Mouse (Mus musculus) forebrain, embryonic 12.5 days (tissue): ENCODE data around the gene Gcgr. TPM values are rescaled to one million over a fixed set of nuclear protein-coding genes. Genes with fewer than 3 reads are reported as not detected.

ENCODE experiments used
- ATAC-seq: fragments of 200-750 bp; cut with Nextera tagmentation; 2 replicates; pipeline ENCODE4 v1.8.0; 2017; ENCODE audit warnings: moderate TSS enrichment; ENCODE audit not compliant: low FRiP score
- H3K27ac ChIP-seq: fragments of 300-500 bp; sonication (generic); 2 replicates; pipeline ENCODE4 v1.5.1; 2016; ENCODE audit warnings: mild to moderate bottlenecking
- H3K27me3 ChIP-seq: fragments of 300-500 bp; sonication (generic); 2 replicates; pipeline ENCODE4 v1.6.1; 2016; ENCODE audit warnings: mild to moderate bottlenecking
- H3K36me3 ChIP-seq: fragments of 300-500 bp; sonication (generic); replicated peaks from 2 replicates; pipeline ENCODE4 v1.6.1; 2016; ENCODE audit warnings: mild to moderate bottlenecking
- H3K4me1 ChIP-seq: fragments of 300-500 bp; sonication (generic); 2 replicates; pipeline ENCODE4 v1.6.1; 2016
- H3K4me2 ChIP-seq: fragments of 300-500 bp; sonication (generic); 2 replicates; pipeline ENCODE4 v1.6.1; 2016; ENCODE audit warnings: mild to moderate bottlenecking, moderate library complexity
- H3K4me3 ChIP-seq: fragments of 300-500 bp; sonication (generic); replicated peaks from 2 replicates; pipeline ENCODE4 v1.5.1; 2016; ENCODE audit warnings: mild to moderate bottlenecking
- H3K9ac ChIP-seq: fragments of 300-500 bp; sonication (generic); 2 replicates; pipeline ENCODE4 v1.6.1; 2016; ENCODE audit warnings: mild to moderate bottlenecking
- H3K9me3 ChIP-seq: fragments of 300-500 bp; sonication (generic); 2 replicates; pipeline ENCODE4 v1.6.1; 2016
- whole genome bisulfite sequencing: fragments of 180-500 bp; shearing (Covaris S2); methylation state at CpG from one replicate; pipeline ENCODE4 v1.1.7; 2016; 5-methylcytosine and 5-hydroxymethylcytosine counted together
- polyA plus RNA-seq: library from polyadenylated mRNA; unstranded; fragments of >200 nt; fragmentation: Nextera tagmentation; extraction: Ambion mirVana; gene quantifications from 2 replicates; pipeline ENCODE4 v1.2.1, GENCODE M21; 2016

The Gcgr gene
- polyA plus RNA-seq, 1 experiment from 2014 or later, result 0.09 TPM

GRCm38 (mm10) chr11:120560952-120561728 is 30.6 kb downstream of the Gcgr start:
- Histone ChIP-seq H3K4me2 (no peak overlapping the region), H3K4me3 (no peak overlapping the region), H3K9me3 (peaks cover 4% of the 10 kb centered on the region; the same call in 1 of the 2 replicates), H3K9ac (no peak overlapping the region), H3K27ac (no peak overlapping the region), H3K36me3 (peaks cover 73% of the 10 kb centered on the region), H3K27me3 (no peaks in the 10 kb centered on the region), H3K4me1 (no peaks in the 10 kb centered on the region)
- ATAC-seq, result no peak
- 95% methylated on average over 13 of the region's 13 CpGs for WGBS

DNA sequence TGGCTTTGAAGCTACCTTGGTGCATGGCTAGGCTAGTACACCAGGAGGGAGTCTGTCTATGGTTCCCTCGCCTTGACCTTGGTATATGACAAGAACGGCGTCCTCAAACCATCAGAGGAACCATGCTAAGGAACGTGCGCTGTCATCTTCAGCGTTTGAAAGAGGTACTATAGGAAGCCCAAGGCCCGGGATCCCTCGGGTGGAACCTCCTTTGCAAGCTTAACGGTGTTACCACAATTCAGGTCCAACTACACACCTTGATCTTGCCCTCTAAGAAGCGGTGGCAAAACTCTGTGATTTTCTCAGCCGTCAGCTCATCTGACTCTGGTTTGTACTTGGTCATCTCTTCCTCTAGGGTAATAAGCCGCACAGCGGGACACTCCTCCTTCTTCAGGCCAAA is 32.5 kb downstream of the Gcgr start:
- Histone ChIP-seq H3K27ac (no peak overlapping the region), H3K4me2 (no peak overlapping the region), H3K36me3 (peaks cover 91% of the 10 kb centered on the region), H3K9me3 (no peaks in the 10 kb centered on the region), H3K9ac (no peak overlapping the region), H3K4me3 (no peak overlapping the region), H3K4me1 (no peaks in the 10 kb centered on the region), H3K27me3 (no peaks in the 10 kb centered on the region)
- 95% methylated on average over 13 of the region's 13 CpGs for WGBS
- no peak for ATAC-seq

- Histone ChIP-seq H3K9me3 (no peaks in the 10 kb centered on the region), H3K4me2 (no peak overlapping the region), H3K9ac (no peak overlapping the region), H3K27me3 (no peaks in the 10 kb centered on the region), H3K4me3 (no peak overlapping the region), H3K36me3 (peaks cover 94% of the 10 kb centered on the region), H3K27ac (no peak overlapping the region), H3K4me1 (no peaks in the 10 kb centered on the region)
- ATAC-seq, result no peak
- WGBS, result 90% methylated on average over 9 of the region's 9 CpGs
These were observed 34.6 kb downstream of the Gcgr start for GRCm38 (mm10) chr11:120565114-120565513.

DNA sequence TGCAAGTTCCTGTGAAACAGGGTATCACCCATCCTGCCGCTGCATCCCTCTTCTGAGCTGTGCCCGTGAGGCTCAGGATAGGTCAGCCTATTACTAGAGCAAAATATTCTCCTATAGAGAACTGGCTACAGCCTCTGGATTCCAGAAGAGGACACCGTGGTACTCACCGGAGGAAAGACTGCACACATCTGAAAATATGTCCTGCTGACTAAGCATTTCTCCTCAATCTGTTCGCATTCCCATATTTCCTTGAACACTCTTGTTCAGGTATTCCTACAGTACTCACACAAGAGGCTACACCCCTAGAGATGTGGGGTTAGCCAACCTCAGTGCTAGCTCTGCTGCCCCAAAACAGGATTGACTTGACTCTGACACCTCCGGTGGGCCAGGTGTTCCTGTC is 37.8 kb downstream of the Gcgr start:
- 91% methylated on average over 6 of the region's 6 CpGs for WGBS
- Histone ChIP-seq H3K27me3 (no peaks in the 10 kb centered on the region), H3K4me1 (peaks cover 14% of the 10 kb centered on the region), H3K27ac (no peak overlapping the region), H3K4me3 (no peak overlapping the region), H3K9ac (no peak overlapping the region; the same call in 1 of the 2 replicates), H3K4me2 (no peak overlapping the region), H3K36me3 (peaks cover 75% of the 10 kb centered on the region), H3K9me3 (no peaks in the 10 kb centered on the region)
- ATAC-seq, result no peak

- Histone ChIP-seq H3K4me3 (peak overlapping the region; percentile 97; the same call in 1 of the 2 replicates), H3K27ac (no peak overlapping the region), H3K9ac (peak overlapping the region; percentile 97), H3K36me3 (peaks cover 49% of the 10 kb centered on the region), H3K4me2 (peak overlapping the region; percentile 92), H3K9me3 (no peaks in the 10 kb centered on the region), H3K27me3 (no peaks in the 10 kb centered on the region), H3K4me1 (peaks cover 26% of the 10 kb centered on the region)
- 91% methylated on average over 3 of the region's 3 CpGs for WGBS
- no peak for ATAC-seq
These were observed 40.6 kb downstream of the Gcgr start for GRCm38 (mm10) chr11:120571122-120571521.

DNA sequence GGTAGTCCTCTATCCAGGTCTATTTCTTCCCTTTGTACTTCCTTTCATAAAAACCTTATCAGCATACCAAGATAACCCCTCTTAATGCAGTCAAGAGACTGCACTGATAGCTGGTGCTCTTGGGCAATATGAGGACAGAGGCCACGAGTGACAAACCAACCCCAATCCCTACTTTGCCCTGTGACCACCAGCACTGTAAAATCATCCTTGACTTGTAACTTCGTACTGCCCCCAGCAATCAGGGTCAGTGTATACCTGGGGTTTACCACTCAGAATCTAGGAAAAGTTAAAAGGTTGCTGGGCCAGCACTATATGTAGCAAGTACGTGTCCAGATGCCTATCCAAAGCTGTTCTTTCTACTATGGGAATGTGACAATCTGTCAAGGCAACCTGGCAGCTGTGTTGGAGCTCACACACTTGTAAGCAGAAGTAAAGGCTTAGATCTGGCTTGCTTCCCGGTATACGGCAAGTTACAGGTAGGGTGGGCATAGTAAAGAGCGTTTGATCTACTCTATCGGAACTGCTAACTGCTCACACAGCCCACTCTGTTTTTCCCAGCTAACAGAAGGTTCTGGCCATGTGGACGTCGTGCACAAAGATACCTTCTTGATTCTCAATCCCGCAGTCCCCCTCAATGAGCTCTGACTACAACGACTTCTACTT is 41.4 kb downstream of the Gcgr start:
- ATAC-seq, result no peak
- Histone ChIP-seq H3K9ac (peak overlapping the region; percentile 97), H3K9me3 (no peaks in the 10 kb centered on the region), H3K4me2 (peak overlapping the region; percentile 92), H3K36me3 (peaks cover 44% of the 10 kb centered on the region), H3K4me3 (peak overlapping the region; percentile 97), H3K27me3 (no peaks in the 10 kb centered on the region), H3K27ac (peak overlapping the region; percentile 92), H3K4me1 (peaks cover 26% of the 10 kb centered on the region)
- WGBS, result 16% methylated on average over 11 of the region's 11 CpGs

DNA sequence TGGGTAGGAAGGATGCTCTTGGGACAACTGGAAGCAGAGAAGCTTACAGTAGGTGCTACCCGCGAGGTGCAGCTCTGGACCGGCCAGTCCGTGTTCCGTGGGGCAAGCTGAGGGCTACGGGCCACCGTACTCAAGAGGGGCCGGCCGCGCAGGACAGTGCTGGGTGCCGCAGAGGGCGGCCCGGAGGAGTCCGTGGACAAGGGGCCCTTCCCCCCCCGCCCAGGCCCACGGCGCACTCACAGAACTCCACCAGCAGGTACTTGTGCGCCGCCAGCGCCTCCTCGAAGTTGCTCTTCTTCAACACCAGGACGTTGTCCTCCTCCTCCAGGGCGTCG is 41.9 kb downstream of the Gcgr start:
- no peaks in the 10 kb centered on the region for H3K27me3 ChIP-seq
- ATAC-seq, result peak; percentile 36
- H3K9ac ChIP-seq, result peak overlapping the region; percentile 97
- peak overlapping the region; percentile 97 for H3K4me3 ChIP-seq
- 0% methylated on average over 21 of the region's 24 CpGs for WGBS
- peaks cover 44% of the 10 kb centered on the region for H3K36me3 ChIP-seq
- H3K9me3 ChIP-seq, result no peaks in the 10 kb centered on the region
- peak overlapping the region; percentile 92 for H3K27ac ChIP-seq
- peak overlapping the region; percentile 92 for H3K4me2 ChIP-seq
- H3K4me1 ChIP-seq, result peaks cover 26% of the 10 kb centered on the region

DNA sequence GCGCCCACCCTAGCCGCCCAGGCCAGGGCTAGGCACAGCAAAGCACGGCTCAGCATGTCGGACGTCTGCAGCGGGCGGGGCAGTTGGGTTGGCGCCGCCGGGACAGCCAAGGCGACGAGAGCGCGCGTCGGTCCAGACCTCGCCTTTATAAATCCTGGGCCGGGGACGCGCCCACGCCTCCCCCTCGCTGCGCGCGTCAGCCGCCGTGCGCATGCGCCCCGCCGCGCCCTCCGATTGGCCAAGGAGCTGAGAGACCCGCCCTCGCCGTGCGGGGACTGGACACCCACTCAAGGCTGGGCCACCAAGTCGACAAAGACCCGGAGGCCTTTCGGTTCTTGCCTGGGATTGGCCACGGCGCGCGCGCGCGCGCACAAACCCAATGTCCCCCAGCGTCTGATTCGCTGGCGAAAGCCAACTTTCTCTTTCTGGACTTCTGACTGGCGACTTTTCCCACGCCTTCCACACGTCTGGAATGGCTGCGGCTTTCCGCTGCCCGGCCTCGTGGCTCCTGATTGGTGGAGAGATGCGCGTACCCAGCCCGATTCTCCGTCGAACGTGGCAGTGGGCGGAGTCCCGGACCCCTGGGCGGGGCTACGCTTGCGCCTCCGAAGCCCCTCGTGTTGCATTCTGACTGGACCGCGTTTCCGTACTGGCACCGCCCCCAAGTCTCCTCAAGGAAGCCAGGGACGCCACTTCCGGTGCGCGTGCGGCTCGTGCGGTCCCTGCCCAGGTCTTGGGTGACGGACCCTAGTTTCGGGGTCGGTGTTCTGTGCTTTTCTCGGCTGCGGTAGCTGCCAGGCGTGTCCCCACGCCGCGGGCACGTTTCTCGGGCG is 42.5 kb downstream of the Gcgr start, which contains the start of gene P4hb:
TSS of gene P4hb (minus strand) at position 502 of the 833 bp plus-strand sequence.
- peak within 1 kb of the TSS; percentile 92 for H3K4me2 ChIP-seq
- H3K9ac ChIP-seq, result peak within 1 kb of the TSS; percentile 97
- under 1% methylated on average over 94 of the region's 94 CpGs for WGBS
- H3K4me1 ChIP-seq, result peaks cover 26% of the 10 kb centered on the region
- peaks cover 44% of the 10 kb centered on the region for H3K36me3 ChIP-seq
- H3K9me3 ChIP-seq, result no peaks in the 10 kb centered on the region
- no peaks in the 10 kb centered on the region for H3K27me3 ChIP-seq
- peak; percentile 97 for ATAC-seq
- H3K4me3 ChIP-seq, result peak within 1 kb of the TSS; percentile 97
- H3K27ac ChIP-seq, result peak within 1 kb of the TSS; percentile 92

GRCm38 (mm10) chr11:120573585-120574277 is 43.2 kb downstream of the Gcgr start:
- 0 out of 2 replicates have a peak, but pooled peaks have one; percentile 9 for ATAC-seq
- peak overlapping the region; percentile 92 for H3K4me2 ChIP-seq
- H3K9me3 ChIP-seq, result no peaks in the 10 kb centered on the region

DNA sequence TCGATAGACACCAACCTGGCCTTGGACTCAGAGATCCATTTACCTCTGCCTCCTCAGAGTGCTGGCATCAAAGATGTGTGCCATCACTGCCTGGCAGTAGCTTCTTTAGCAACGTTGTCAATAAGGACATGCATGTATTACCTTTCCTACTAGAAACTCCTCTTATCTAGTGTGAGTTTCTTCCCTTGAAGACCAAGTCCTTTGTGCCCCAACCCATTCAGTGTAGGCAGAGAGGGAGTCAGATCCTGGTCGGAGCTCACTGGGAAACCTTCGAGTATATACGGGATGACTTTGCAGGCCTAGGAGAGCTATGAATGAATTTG is 43.7 kb downstream of the Gcgr start:
- Histone ChIP-seq H3K27me3 (no peaks in the 10 kb centered on the region), H3K36me3 (peaks cover 46% of the 10 kb centered on the region), H3K4me2 (peak overlapping the region; percentile 92), H3K4me1 (peaks cover 29% of the 10 kb centered on the region), H3K4me3 (peak overlapping the region; percentile 97), H3K27ac (no peak overlapping the region), H3K9ac (peak overlapping the region; percentile 81), H3K9me3 (no peaks in the 10 kb centered on the region)
- 43% methylated on average over 5 of the region's 5 CpGs for WGBS
- no peak for ATAC-seq

More at GRCm38 (mm10) chr11:120573585-120574277, 43.2 kb downstream of the Gcgr start:
- peaks cover 26% of the 10 kb centered on the region for H3K4me1 ChIP-seq
- peaks cover 44% of the 10 kb centered on the region for H3K36me3 ChIP-seq
- H3K4me3 ChIP-seq, result peak overlapping the region; percentile 97
- H3K27ac ChIP-seq, result peak overlapping the region; percentile 92
- peak overlapping the region; percentile 81 for H3K9ac ChIP-seq
- WGBS, result under 1% methylated on average over 23 of the region's 23 CpGs
- H3K27me3 ChIP-seq, result no peaks in the 10 kb centered on the region

DNA sequence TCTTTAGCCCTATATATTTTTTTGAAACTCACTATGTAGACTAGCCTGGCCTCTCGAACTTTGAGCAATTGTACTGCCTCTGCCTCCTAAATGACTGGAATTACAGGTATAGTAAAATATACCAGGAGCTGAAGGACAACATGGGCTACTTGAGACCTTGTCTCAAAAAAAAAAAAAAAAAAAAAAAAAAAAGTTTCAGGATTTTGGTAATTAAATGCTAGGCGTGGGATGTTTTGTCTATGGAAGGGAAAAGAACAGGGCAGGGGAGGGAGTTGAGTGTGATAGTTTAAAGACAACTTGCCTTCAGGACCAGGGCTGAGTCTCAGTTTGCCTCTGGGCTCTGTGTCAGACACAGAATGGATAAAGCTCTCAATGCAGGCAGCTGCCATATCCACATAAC is 44.5 kb downstream of the Gcgr start:
- Histone ChIP-seq H3K9ac (no peak overlapping the region), H3K36me3 (peaks cover 45% of the 10 kb centered on the region), H3K27me3 (no peaks in the 10 kb centered on the region), H3K4me3 (no peak overlapping the region), H3K9me3 (no peaks in the 10 kb centered on the region), H3K4me2 (no peak overlapping the region), H3K27ac (no peak overlapping the region), H3K4me1 (peaks cover 37% of the 10 kb centered on the region)
- ATAC-seq, result no peak
- WGBS, result 74% methylated on average over 2 of the region's 2 CpGs

DNA sequence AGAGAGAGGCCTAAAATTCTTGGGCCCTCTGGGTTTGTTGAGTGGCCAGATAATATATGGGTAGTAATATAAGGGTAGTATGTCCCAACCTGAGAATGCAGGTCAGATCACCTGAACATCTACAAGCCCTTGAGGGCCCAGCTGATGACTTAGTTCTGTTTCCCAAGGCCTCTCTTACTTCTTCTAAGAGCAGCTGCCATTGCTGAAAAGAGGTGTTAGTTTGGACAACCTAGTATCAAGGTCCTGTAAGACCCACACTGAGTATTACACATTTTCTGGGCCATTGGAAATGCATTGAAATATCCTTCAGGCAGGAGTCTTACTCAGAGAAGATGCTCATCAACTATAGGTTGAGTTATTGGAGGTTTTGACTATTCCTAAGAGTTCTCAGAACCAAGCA is 45.4 kb downstream of the Gcgr start:
- ATAC-seq, result no peak
- H3K4me3 ChIP-seq, result no peak overlapping the region
- H3K4me1 ChIP-seq, result peaks cover 40% of the 10 kb centered on the region
- H3K9ac ChIP-seq, result no peak overlapping the region
- no peak overlapping the region for H3K27ac ChIP-seq
- H3K27me3 ChIP-seq, result no peaks in the 10 kb centered on the region
- no peaks in the 10 kb centered on the region for H3K9me3 ChIP-seq
- no peak overlapping the region for H3K4me2 ChIP-seq
- peaks cover 36% of the 10 kb centered on the region for H3K36me3 ChIP-seq
